In genomic region chr19:37716524-37717175, GRCm38 (mm10) we compare ENCODE assay signal across 29 mouse cellular contexts. TPM values are rescaled to one million over a fixed set of nuclear protein-coding genes. Genes with fewer than 3 reads are reported as not detected.
"Had no signal": no experiment of that assay in that cellular context is flagged by ENCODE, and none has a peak within 500 bp of the region (broad histone marks: within the 10 kb centered on the region; RNA-seq: fewer than 3 reads in every experiment).

No protein-coding gene starts in this region.

- DNase-seq: kidney, adult 2 months; kidney, postnatal 36 days; layer of hippocampus, postnatal 36 days; left cerebral cortex, postnatal 4 days; liver, embryonic 13.5 days; lung, adult 2 months; lung, postnatal 14 days; lung, postnatal 4 days; midbrain, embryonic 14.5 days; right cerebral cortex, adult 18-20 months; right cerebral cortex, postnatal 14 days; right cerebral cortex, postnatal 4 days; thymus, adult 2 months; thymus, postnatal 14 days; thymus, postnatal 4 days had no signal

- H3K9me3 ChIP-seq: liver, embryonic 13.5 days had no signal

- H3K4me2 ChIP-seq: liver, embryonic 13.5 days; midbrain, embryonic 11.5 days had no signal

- H3K4me3 ChIP-seq: liver, embryonic 13.5 days had no signal

- H3K9ac ChIP-seq: liver, embryonic 13.5 days had no signal

- H3K27me3 ChIP-seq: liver, embryonic 13.5 days had no signal

- H3K36me3 ChIP-seq: liver, embryonic 13.5 days had no signal

- H3K4me1 ChIP-seq: liver, embryonic 13.5 days had no signal

- H3K27ac ChIP-seq: kidney, postnatal 0 days; liver, embryonic 13.5 days; stomach, postnatal 0 days had no signal

RNA-seq across cellular contexts. Expression of gene Cyp26a1, which starts 19.1 kb away (rescaled TPM):
- total RNA-seq: megakaryocyte-erythroid progenitor cell, adult 5-6 weeks; midbrain, postnatal 0 days had no signal
- polyA plus RNA-seq: liver, embryonic 16.5 days; midbrain, embryonic 14.5 days; neural tube, embryonic 14.5 days had no signal

RNA-seq across cellular contexts. Expression of gene Cyp26c1, which starts 31.3 kb away (rescaled TPM):
- total RNA-seq: left cerebral cortex, adult 8-10 months; left cerebral cortex, postnatal 14 days; megakaryocyte progenitor cell, adult 5-6 weeks; megakaryocyte-erythroid progenitor cell, adult 5-6 weeks; midbrain, postnatal 0 days had no signal
- polyA plus RNA-seq: kidney, embryonic 14.5 days; kidney, postnatal 0 days; liver, embryonic 13.5 days; liver, embryonic 16.5 days; lung, embryonic 16.5 days; midbrain, embryonic 11.5 days; midbrain, embryonic 14.5 days; midbrain, postnatal 0 days; neural tube, embryonic 11.5 days; neural tube, embryonic 14.5 days; stomach, embryonic 14.5 days; stomach, postnatal 0 days had no signal
